Mouse (Mus musculus) inflammation-experienced regulatory T-cells, adult 6 months (primary cell): ENCODE measurements around the gene Arid3a. TPM values are rescaled to one million over a fixed set of nuclear protein-coding genes. Genes with fewer than 3 reads are reported as not detected.

ENCODE experiments used
- ATAC-seq: one replicate; pipeline ENCODE4 v1.8.0; 2017
- polyA plus RNA-seq, 3 experiments: library from polyadenylated mRNA; unstranded; fragments of 100-300 nt; shearing (Covaris generic); gene quantifications; one replicate each; pipeline ENCODE4 v1.2.1; 2017

The Arid3a gene
- polyA plus RNA-seq, 3 experiments from 2014 or later, result 2.1 to 3.5 (median 2.4) TPM

GRCm38 (mm10) chr10:79909092-79909922 is 17.5 kb upstream of the Arid3a start:
- ATAC-seq, result peak; percentile 30

GRCm38 (mm10) chr10:79910556-79910955 is 16.3 kb upstream of the Arid3a start, which contains the start of gene Gm26602:
Gene Gm26602, plus strand, starts transcription at chr10:79910856.
- ATAC-seq, result no peak

- no peak for ATAC-seq
Observed at GRCm38 (mm10) chr10:79912412-79912811, 14.4 kb upstream of the Arid3a start.

GRCm38 (mm10) chr10:79914131-79914947 is 12.5 kb upstream of the Arid3a start:
- no peak for ATAC-seq

GRCm38 (mm10) chr10:79914948-79915596 is 11.8 kb upstream of the Arid3a start:
- no peak for ATAC-seq

GRCm38 (mm10) chr10:79916081-79916480 is 10.8 kb upstream of the Arid3a start:
- ATAC-seq, result no peak

- peak; percentile 94 for ATAC-seq
Observed at GRCm38 (mm10) chr10:79916808-79917531, 9.9 kb upstream of the Arid3a start, which contains the start of gene Kiss1r. Gene Kiss1r, plus strand, starts transcription at chr10:79916971.

- no peak for ATAC-seq
Observed at GRCm38 (mm10) chr10:79917532-79918100, 9.2 kb upstream of the Arid3a start.

GRCm38 (mm10) chr10:79918231-79919078 is 8.4 kb upstream of the Arid3a start:
- ATAC-seq, result no peak

- no peak for ATAC-seq
Observed at GRCm38 (mm10) chr10:79919251-79919849, 7.5 kb upstream of the Arid3a start.

GRCm38 (mm10) chr10:79920056-79920890 is 6.6 kb upstream of the Arid3a start:
- ATAC-seq, result no peak

GRCm38 (mm10) chr10:79920958-79921535 is 5.8 kb upstream of the Arid3a start, which contains the start of gene R3hdm4:
Gene R3hdm4, minus strand, starts transcription at chr10:79921208.
- no peak for ATAC-seq

- ATAC-seq, result no peak
Observed at GRCm38 (mm10) chr10:79921572-79921971, 5.3 kb upstream of the Arid3a start.

- ATAC-seq, result peak; percentile 51
Observed at GRCm38 (mm10) chr10:79924998-79925784, 1.7 kb upstream of the Arid3a start.

GRCm38 (mm10) chr10:79925785-79926490 is 905 bp upstream of the Arid3a start:
- ATAC-seq, result no peak

GRCm38 (mm10) chr10:79927324-79928029 is 634 bp downstream of the Arid3a start:
- ATAC-seq, result no peak
